Mouse (Mus musculus) CD8-positive naive resting alpha-beta T cell, adult 2 months (primary cell): ENCODE measurements at regions not wholly inside any gene's neighbourhood (a gene's known extent, or its start where the extent isn't known, plus 50 kb on each side); places are given as distances from the start of the nearest gene placed in this dataset.

Source experiments
- DNase-seq, 2 experiments: peaks; one replicate each; pipeline ENCODE4 v3.0.0; 2022; ENCODE audit warnings: low read depth in 2 of 2, low spot score in 2 of 2

GRCm38 (mm10) chr15:24743240-24743639, 670.3 kb downstream of the Basp1 start:
- no peak for DNase-seq

GRCm38 (mm10) chr15:24725170-24725569, 688.4 kb downstream of the Basp1 start:
- DNase-seq, result no peak

- DNase-seq, result no peak
Measured at GRCm38 (mm10) chr15:24724664-24725063, 688.9 kb downstream of the Basp1 start.

GRCm38 (mm10) chr15:24720346-24720745, 693.2 kb downstream of the Basp1 start:
- no peak for DNase-seq

DNA sequence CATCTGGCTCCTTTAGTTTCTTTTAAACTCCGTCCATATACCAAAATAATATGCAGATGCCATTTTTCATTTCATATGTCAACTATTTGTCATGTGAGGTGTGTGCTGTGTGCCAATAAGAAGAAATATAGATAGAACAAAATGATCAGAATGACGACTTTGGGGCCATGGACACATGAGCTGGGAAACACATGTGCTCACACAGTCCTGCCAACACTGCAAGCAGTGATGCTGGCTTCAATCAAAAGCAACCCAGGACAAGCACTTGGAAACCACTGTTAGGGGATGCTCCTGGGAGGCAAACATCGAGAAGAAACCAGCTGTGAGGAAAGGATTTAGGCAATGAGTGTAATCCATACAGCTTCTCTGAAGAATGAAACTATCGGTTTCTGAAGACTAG, 731.4 kb downstream of the Basp1 start:
- DNase-seq, result no peak

- no peak for DNase-seq
Measured at GRCm38 (mm10) chr15:24648938-24649337, 764.6 kb downstream of the Basp1 start.

- no peak for DNase-seq
Measured at GRCm38 (mm10) chr15:24635620-24636019, 777.9 kb downstream of the Basp1 start.

- no peak for DNase-seq
Measured at GRCm38 (mm10) chr15:24596242-24596641, 817.3 kb downstream of the Basp1 start.

GRCm38 (mm10) chr15:24588943-24589342, 824.6 kb downstream of the Basp1 start:
- peak; percentile 26 to 35 for DNase-seq

DNA sequence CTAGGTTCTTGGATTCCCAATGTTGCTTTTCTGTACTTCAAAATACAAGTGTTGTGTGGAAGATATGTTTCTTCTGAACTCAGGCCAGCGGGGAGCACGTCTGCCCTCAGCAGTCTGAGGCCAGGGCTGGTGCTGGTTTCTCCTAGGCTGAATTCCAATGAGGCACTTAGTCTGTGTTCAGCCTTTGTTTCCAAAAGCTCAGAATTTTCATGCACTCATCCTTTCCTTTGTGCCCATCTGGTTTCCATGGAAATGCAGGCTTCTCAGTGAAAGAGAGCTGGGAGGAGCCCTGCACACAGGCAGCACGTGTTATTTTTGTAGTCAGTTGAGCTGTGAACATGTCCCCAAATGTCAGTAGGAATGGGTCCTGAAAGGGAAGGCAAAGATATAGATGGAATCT, 846.6 kb downstream of the Basp1 start:
- DNase-seq, result no peak

DNA sequence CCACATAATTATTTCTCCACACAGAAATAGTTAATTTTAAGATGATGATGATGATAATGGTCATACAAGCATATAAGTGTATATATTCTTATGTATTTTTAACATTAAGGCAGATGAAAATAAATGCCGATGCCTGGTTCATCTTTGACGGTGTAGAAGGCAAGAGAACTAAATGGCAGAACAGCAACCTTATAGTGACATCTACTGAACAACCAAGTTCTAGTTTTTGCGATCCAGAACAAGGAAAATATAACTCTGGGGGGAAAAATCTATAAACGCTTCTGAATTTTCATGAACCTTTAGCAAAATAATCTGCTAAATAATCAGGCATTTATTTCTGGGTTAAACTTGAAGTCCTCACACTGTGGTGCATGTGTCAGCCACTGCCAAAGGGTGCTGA, 856.8 kb downstream of the Basp1 start:
- DNase-seq, result no peak

GRCm38 (mm10) chr15:24550108-24550507, 863.5 kb downstream of the Basp1 start:
- no peak for DNase-seq

DNA sequence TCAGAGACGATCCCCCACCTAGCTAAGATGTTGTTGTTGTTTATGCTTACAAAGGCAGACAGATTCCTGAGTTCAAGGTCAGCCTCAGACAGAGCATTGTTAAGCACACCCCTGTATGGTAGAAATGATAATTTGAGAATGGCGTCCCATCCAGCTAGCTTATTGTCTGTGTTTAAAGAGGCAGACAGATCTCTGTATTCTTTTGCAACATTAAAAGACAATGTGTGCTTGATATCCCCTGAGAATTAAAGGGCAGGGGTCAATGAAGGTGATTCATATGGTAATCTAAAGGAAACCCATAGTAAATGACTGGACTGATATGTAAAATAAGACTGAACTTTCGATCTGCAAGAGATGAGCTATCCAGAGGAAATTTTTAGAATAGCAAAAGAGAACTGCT, 883.5 kb downstream of the Basp1 start:
- no peak for DNase-seq

GRCm38 (mm10) chr15:24527379-24527778, 886.2 kb downstream of the Basp1 start:
- no peak for DNase-seq

GRCm38 (mm10) chr15:24513926-24514325, 899.6 kb downstream of the Basp1 start:
- no peak for DNase-seq

- DNase-seq, result no peak
Measured at GRCm38 (mm10) chr15:24501907-24502559, 911.5 kb downstream of the Basp1 start.

GRCm38 (mm10) chr15:24486235-24486634, 927.3 kb downstream of the Basp1 start:
- no peak for DNase-seq

GRCm38 (mm10) chr15:24468239-24468638, 945.3 kb downstream of the Basp1 start:
- DNase-seq, result no peak

DNA sequence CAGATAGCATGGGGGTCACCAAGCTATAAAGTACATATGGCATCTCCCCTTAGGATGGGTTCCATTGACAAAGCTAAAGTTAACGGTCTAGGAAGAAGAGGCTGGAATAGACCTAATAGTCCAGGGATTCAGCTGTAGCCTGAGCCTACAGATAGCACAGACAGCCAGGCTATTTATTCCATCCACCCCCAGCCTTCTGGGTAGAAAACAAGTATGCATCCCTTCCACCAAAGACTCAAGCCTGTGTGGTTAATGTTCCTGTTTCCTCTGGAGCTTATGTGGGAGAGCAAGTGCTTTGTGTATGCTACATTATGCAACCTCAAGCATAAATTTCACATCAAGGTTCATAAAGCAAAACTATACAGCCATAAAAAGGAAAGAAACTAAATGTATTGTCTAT, 955.8 kb downstream of the Basp1 start:
- DNase-seq, result no peak

DNA sequence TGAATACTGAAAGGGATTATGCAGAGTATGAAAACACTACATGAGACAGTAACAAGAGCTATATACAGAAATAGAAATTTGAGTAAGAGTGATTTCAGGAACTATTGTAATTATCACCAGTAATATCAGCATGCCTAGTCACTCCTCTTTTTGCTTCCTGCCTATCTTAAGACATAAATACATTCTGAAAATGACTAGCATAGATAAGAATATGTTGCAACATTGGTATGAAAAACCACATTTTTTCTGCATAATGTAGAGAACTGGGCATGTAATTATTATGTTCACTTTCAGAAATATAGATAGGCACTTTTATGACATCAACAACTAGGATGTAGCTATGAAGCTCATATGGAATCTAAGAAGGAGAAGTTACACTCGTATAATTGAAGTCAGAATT, 980.5 kb downstream of the Basp1 start:
- DNase-seq, result no peak

- no peak for DNase-seq
Measured at GRCm38 (mm10) chr15:24429154-24429553, 984.4 kb downstream of the Basp1 start.

DNA sequence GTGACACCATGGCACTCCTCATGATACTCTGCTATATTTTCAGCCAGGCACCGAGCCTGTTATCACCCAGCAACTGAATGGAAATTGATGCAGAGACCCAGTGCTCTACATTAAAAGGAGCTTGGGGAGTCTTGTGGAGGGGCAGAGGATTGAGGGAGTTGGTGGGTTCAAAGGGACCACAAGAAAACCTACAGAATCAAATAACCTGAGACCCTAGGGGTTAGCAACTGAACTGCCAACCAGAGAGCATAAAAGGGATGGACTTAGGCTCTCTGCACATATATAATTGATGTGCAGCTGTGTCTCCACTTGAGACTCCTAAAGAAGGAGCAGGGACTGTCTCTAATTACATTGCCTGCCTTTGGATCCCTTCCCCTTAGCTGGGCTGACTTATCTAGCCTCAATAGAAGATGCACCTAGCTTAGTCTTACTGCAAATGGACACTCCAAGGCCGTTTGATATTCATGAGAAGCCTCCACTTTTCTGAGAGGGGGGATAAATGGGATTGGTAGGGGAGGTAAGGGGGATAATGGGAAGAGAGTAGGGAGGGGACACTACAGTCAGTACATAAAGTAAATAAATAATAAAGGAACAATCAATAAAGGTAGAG, 991.1 kb downstream of the Basp1 start:
- no peak for DNase-seq

DNA sequence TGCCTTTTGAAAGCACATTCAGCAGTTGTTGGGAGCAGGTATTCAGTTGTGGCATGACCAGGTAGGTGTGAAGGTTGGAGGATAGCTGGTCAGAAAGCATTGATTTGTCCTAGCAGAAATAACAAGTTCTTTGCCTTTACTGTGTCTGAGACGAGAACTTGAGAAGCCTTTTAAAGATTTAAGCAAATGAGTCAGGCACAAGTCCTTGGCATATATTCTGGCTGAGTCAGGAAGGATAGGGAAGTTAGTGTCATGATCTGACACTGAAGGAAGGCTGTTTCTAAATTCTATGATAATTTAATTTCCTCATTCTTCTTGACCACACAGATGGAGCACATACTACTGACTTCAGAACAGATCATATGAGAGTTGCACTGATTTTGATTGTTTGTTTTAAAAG, 993.8 kb downstream of the Basp1 start:
- no peak for DNase-seq
